9 mouse cellular contexts compared by ENCODE assay signal in genomic region chr9:56497181-56497864, GRCm38 (mm10).
DNase-seq lines count a peak whose midpoint lies in the region; ATAC-seq and TF ChIP-seq lines count a peak whose summit lies in the region.
"Had no signal": no experiment of that assay in that cellular context is flagged by ENCODE, and none has a peak within 500 bp of the region (broad histone marks: within the 10 kb centered on the region; RNA-seq: fewer than 3 reads in every experiment).

No protein-coding gene starts in this region.

- TF ChIP-seq POLR2A in liver, adult 2 months (IDR thresholded peaks at IDR 0.05; ENCODE audit: extremely low read depth, insufficient read depth, low read length): no peak
- no peak for TF ChIP-seq POLR2A in thymus, adult 2 months (IDR thresholded peaks at IDR 0.05; ENCODE audit: control insufficient read depth, extremely low read depth, insufficient read depth, low read length, poor library complexity)

- H3K4me1 ChIP-seq in liver, adult 2 months (ENCODE audit: control insufficient read depth, insufficient read depth, low read length): peaks cover 6% of the 10 kb centered on the region
- peaks cover 8% of the 10 kb centered on the region for H3K4me1 ChIP-seq in liver, embryonic 11.5 days (replicated peaks; ENCODE audit: control insufficient read depth, insufficient read depth, low read length)
- H3K4me1 ChIP-seq in stomach, embryonic 16.5 days (ENCODE audit: control insufficient read depth, insufficient read depth, low read length): peaks cover 49% of the 10 kb centered on the region
- peaks cover 8% of the 10 kb centered on the region for H3K4me1 ChIP-seq in thymus, adult 2 months (replicated peaks; ENCODE audit: control insufficient read depth, insufficient read depth, low read length)

- DNase-seq in liver, adult 2 months (ENCODE audit: extremely low read depth, low read depth, low spot score): peak; percentile 72
- no peak for DNase-seq in liver, embryonic 11.5 days (ENCODE audit: low spot score)
- peak; percentile 82 for DNase-seq in adrenal gland, postnatal 25 days
- DNase-seq in kidney, adult 18-20 months: peak; percentile 75
- no peak for DNase-seq in cerebellum, adult 8-10 months
- DNase-seq in thymus, adult 2 months: no peak
- no peak for DNase-seq in spleen, adult 18-20 months

- H3K79me2 ChIP-seq in liver, adult 2 months (ENCODE audit: control insufficient read depth, insufficient read depth, low read length): no peaks in the 10 kb centered on the region

- no peaks in the 10 kb centered on the region for H3K27me3 ChIP-seq in liver, adult 2 months (ENCODE audit: control insufficient read depth, insufficient read depth, low read length)
- no peaks in the 10 kb centered on the region for H3K27me3 ChIP-seq in liver, embryonic 11.5 days (replicated peaks; ENCODE audit: control insufficient read depth, insufficient read depth, low read length)
- no peaks in the 10 kb centered on the region for H3K27me3 ChIP-seq in stomach, embryonic 16.5 days (ENCODE audit: control insufficient read depth, insufficient read depth, low read length)
- H3K27me3 ChIP-seq in thymus, adult 2 months (ENCODE audit: control insufficient read depth, insufficient read depth, low read length): no peaks in the 10 kb centered on the region
- H3K27me3 ChIP-seq: hindbrain, embryonic 13.5 days had no signal

- no peak for ATAC-seq in liver, embryonic 11.5 days (replicated peaks; ENCODE audit: low FRiP score)
- ATAC-seq in stomach, embryonic 16.5 days (ENCODE audit: insufficient read depth, low FRiP score): no peak

- TF ChIP-seq CTCF in liver, adult 2 months (IDR thresholded peaks at IDR 0.05; ENCODE audit: low read depth, low read length): no peak
- no peak for TF ChIP-seq CTCF in thymus, adult 2 months (IDR thresholded peaks at IDR 0.05; ENCODE audit: borderline replicate concordance, control insufficient read depth, extremely low read depth, insufficient read depth, low read length, poor library complexity)

- no peaks in the 10 kb centered on the region for H3K9me3 ChIP-seq in liver, embryonic 11.5 days (ENCODE audit: control insufficient read depth, low read length)
- H3K9me3 ChIP-seq in stomach, embryonic 16.5 days (replicated peaks; ENCODE audit: control insufficient read depth, low read length): no peaks in the 10 kb centered on the region
- H3K9me3 ChIP-seq: hindbrain, embryonic 13.5 days had no signal

- no peak overlapping the region for H3K9ac ChIP-seq in liver, adult 2 months (ENCODE audit: low read depth, low read length)
- no peak overlapping the region for H3K9ac ChIP-seq in liver, embryonic 11.5 days (ENCODE audit: low read depth, low read length)
- no peak overlapping the region for H3K9ac ChIP-seq in stomach, embryonic 16.5 days (ENCODE audit: low read length)
- H3K9ac ChIP-seq: hindbrain, embryonic 13.5 days had no signal

- no peak overlapping the region for H3K4me2 ChIP-seq in liver, embryonic 11.5 days
- no peak overlapping the region for H3K4me2 ChIP-seq in stomach, embryonic 16.5 days (ENCODE audit: low read depth, low read length)
- H3K4me2 ChIP-seq: hindbrain, embryonic 13.5 days had no signal

- H3K36me3 ChIP-seq in liver, adult 2 months (ENCODE audit: control insufficient read depth, insufficient read depth, low read length): peaks cover 19% of the 10 kb centered on the region; the same call in 1 of the 2 replicates
- H3K36me3 ChIP-seq in liver, embryonic 11.5 days (ENCODE audit: control insufficient read depth, insufficient read depth, low read length): peaks cover 2% of the 10 kb centered on the region; the same call in 1 of the 2 replicates
- no peaks in the 10 kb centered on the region for H3K36me3 ChIP-seq in stomach, embryonic 16.5 days (ENCODE audit: control insufficient read depth, insufficient read depth, low read length)
- peaks cover 15% of the 10 kb centered on the region for H3K36me3 ChIP-seq in thymus, adult 2 months (ENCODE audit: control insufficient read depth, insufficient read depth, low read length)

- H3K4me3 ChIP-seq in liver, adult 2 months (ENCODE audit: insufficient read depth, low read depth, low read length): no peak overlapping the region
- no peak overlapping the region for H3K4me3 ChIP-seq in liver, embryonic 11.5 days (ENCODE audit: low read depth, low read length)
- H3K4me3 ChIP-seq in stomach, embryonic 16.5 days (replicated peaks; ENCODE audit: low read length): no peak overlapping the region
- no peak overlapping the region for H3K4me3 ChIP-seq in thymus, adult 2 months (ENCODE audit: control insufficient read depth, insufficient read depth, low read length)
- H3K4me3 ChIP-seq: hindbrain, embryonic 13.5 days had no signal

- H3K27ac ChIP-seq in liver, adult 2 months (replicated peaks; ENCODE audit: insufficient read depth, low read depth, low read length): peak overlapping the region; percentile 12; the same call in 1 of the 2 replicates
- no peak overlapping the region for H3K27ac ChIP-seq in liver, embryonic 11.5 days (ENCODE audit: low read depth, low read length)
- H3K27ac ChIP-seq in stomach, embryonic 16.5 days (ENCODE audit: low read length): peak overlapping the region; percentile 40; the same call in 1 of the 2 replicates
- no peak overlapping the region for H3K27ac ChIP-seq in thymus, adult 2 months (ENCODE audit: control insufficient read depth, insufficient read depth, low read length)

- 56% methylated on average over 5 of the region's 5 CpGs for WGBS in liver, adult 2 months
- WGBS in liver, embryonic 11.5 days: 71% methylated on average over 5 of the region's 5 CpGs
- 65% methylated on average over 5 of the region's 5 CpGs for WGBS in stomach, embryonic 16.5 days
- WGBS in thymus, adult 2 months: 89% methylated on average over 5 of the region's 5 CpGs

Comparison
In these comparisons a context has a peak if more than half of its experiments do, and no peak if none do; other contexts are left out.
1. DNase-seq: peak in liver, adult 2 months (single experiment), adrenal gland, postnatal 25 days (single experiment) and kidney, adult 18-20 months (single experiment); none in liver, embryonic 11.5 days (single experiment), cerebellum, adult 8-10 months (single experiment), thymus, adult 2 months (single experiment) and spleen, adult 18-20 months (0 of 2).
2. H3K27ac ChIP-seq: peak in liver, adult 2 months (single experiment) and stomach, embryonic 16.5 days (single experiment); none in liver, embryonic 11.5 days (single experiment) and thymus, adult 2 months (single experiment).